Mouse (Mus musculus): ENCODE measurements at regions not wholly inside any gene's neighbourhood (a gene's known extent, or its start where the extent isn't known, plus 50 kb on each side); places are given as distances from the start of the nearest gene placed in this dataset.

DNA sequence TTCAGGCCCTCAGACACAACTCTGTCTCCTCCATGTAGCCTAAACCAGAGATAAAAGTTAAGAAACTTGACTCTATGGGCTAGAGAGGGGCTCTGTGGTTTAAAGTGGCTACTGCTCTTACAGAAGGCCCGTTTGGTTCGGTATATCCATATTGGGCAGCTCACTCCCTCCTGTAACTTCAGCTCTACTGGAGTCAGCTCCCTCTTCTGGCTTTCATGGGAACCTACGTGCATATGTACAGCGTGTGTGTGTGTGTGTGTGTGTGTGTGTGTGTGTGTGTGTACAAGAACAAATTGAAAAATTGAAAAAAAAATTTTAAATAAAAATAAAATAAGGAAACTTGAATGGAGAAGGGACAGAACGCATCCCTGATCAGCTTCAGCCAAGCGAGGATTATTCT, 75.1 kb upstream of the Dynlrb2 start:
- no peak for TF ChIP-seq POLR2A (IDR thresholded peaks at IDR 0.05; ENCODE audit: borderline replicate concordance, insufficient read depth, low read length)
- TF ChIP-seq CTCF (IDR thresholded peaks at IDR 0.05; ENCODE audit: borderline replicate concordance, insufficient read depth, low read depth, low read length) = no peak

Data from cerebellum, adult 2 months (tissue).